Mouse (Mus musculus) colon, adult 2 months (tissue): ENCODE results near the gene Camsap2. TPM values are rescaled to one million over a fixed set of nuclear protein-coding genes. Genes with fewer than 3 reads are reported as not detected.

ENCODE experiments used
- polyA plus RNA-seq: library from polyadenylated mRNA; depleted of rRNA; stranded (reverse); fragments of >200 nt; gene quantifications from 2 replicates; pipeline ENCODE4 v1.2.3, GENCODE M21; 2012; rRNA removed

Gene Camsap2
- 5.3 and 5.4 TPM in 2 replicates for polyA plus RNA-seq

GRCm38 (mm10) chr1:136345454-136346372 is at the start of gene Camsap2:
Gene Camsap2 (minus strand): TSS chr1:136346104.

GRCm38 (mm10) chr1:136260635-136261238 is 85.2 kb downstream of the Camsap2 start, which contains the start of gene Gpr25:
Gene Gpr25 (minus strand): TSS chr1:136260873.

DNA sequence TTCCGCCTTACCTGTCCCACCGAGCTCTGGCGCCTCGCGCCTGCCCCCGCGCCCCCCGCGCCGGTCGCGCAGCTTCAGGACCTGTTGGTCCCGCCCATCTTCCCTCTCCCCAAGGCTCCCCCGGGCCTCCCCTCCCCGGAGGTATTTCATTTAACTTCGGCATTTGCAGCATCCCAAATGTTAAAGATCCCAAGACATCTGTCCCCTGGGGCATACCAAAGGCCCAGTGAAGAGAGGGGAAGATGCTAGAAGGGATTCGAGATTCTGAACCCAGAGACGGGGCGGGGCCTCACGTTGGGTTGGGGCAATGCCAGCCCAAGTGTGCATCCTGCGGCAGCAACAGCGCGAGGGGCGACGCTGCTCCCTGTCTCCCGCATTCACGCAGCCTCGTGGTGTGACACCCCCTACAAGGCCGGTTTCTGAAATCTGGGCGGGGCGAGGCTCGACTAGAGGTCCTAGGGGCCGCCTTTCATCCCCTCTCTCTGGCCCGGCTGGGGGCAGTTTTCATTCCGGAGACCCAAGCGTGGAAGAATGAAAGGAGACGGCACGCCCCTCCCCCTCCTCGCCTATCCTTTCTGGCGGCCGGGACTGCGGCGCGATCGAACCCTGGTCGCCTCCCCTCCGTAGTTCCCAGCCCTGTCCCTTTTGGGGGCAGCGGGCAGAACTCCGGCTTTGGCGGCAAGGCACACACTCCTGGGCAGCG is 111.9 kb downstream of the Camsap2 start, which contains the start of gene Inava:
TSS of gene Inava (minus strand) at position 373 of the 703 bp plus-strand sequence.

Other genes starting within 250 kb of the Camsap2 start
- 16.5 and 22.8 TPM in 2 replicates for gene Kif21b, start 214.7 kb downstream of the Camsap2 start, polyA plus RNA-seq
- 4.1 and 5.9 TPM in 2 replicates for gene Mroh3, start 133.3 kb downstream of the Camsap2 start, polyA plus RNA-seq
- 163 and 171 TPM in 2 replicates for gene Inava, start 111.8 kb downstream of the Camsap2 start, polyA plus RNA-seq
- gene Gpr25, start 85.2 kb downstream of the Camsap2 start, polyA plus RNA-seq, result 0.38 and 0.42 TPM in 2 replicates
- gene Ddx59, start 69.2 kb upstream of the Camsap2 start, polyA plus RNA-seq, result 1.0 and 1.2 TPM in 2 replicates
- 0.46 and 0.50 TPM in 2 replicates for gene Kif14, start 120.2 kb upstream of the Camsap2 start, polyA plus RNA-seq